Comparison of ENCODE assay signal across 11 mouse cellular contexts in genomic region chr17:89297277-89298002, GRCm38 (mm10).
A peak's percentile ranks its signal among the peaks of the same experiment; 100 is the strongest.
DNase-seq lines count a peak whose midpoint lies in the region; ATAC-seq lines count a peak whose summit lies in the region.
"Had no signal": no experiment of that assay in that cellular context is flagged by ENCODE, and none has a peak within 500 bp of the region (broad histone marks: within the 10 kb centered on the region; RNA-seq: fewer than 3 reads in every experiment).

No protein-coding gene starts in this region.

- peak; percentile 3 for DNase-seq in kidney, adult 11 months
- peak; percentile 5 for DNase-seq in right cerebral cortex, postnatal 14 days
- no peak for DNase-seq in right cerebral cortex, postnatal 25 days
- peak; percentile 11 for DNase-seq in layer of hippocampus, adult 9-11 months
- DNase-seq in thymus, postnatal 4 days = no peak
- DNase-seq: liver, embryonic 13.5 days had no signal

- no peaks in the 10 kb centered on the region for H3K36me3 ChIP-seq in kidney, embryonic 15.5 days
- H3K36me3 ChIP-seq: heart, embryonic 13.5 days; liver, embryonic 13.5 days had no signal

- no peaks in the 10 kb centered on the region for H3K4me1 ChIP-seq in kidney, embryonic 15.5 days
- H3K4me1 ChIP-seq: heart, embryonic 13.5 days; liver, embryonic 13.5 days had no signal

- no peaks in the 10 kb centered on the region for H3K27me3 ChIP-seq in kidney, embryonic 15.5 days
- H3K27me3 ChIP-seq: heart, embryonic 13.5 days; liver, embryonic 13.5 days had no signal

- H3K4me3 ChIP-seq in kidney, embryonic 15.5 days (replicated peaks) = no peak overlapping the region
- H3K4me3 ChIP-seq: heart, embryonic 13.5 days; liver, embryonic 13.5 days had no signal

- no peak overlapping the region for H3K4me2 ChIP-seq in kidney, embryonic 15.5 days
- H3K4me2 ChIP-seq: heart, embryonic 13.5 days; liver, embryonic 13.5 days had no signal

- no peak overlapping the region for H3K27ac ChIP-seq in kidney, embryonic 15.5 days
- H3K27ac ChIP-seq: heart, embryonic 13.5 days; liver, embryonic 13.5 days had no signal

- no peaks in the 10 kb centered on the region for H3K9me3 ChIP-seq in kidney, embryonic 15.5 days (replicated peaks)
- H3K9me3 ChIP-seq: heart, embryonic 13.5 days; liver, embryonic 13.5 days had no signal

- 77% methylated on average over 4 of the region's 4 CpGs for WGBS in kidney, embryonic 15.5 days

- no peak for ATAC-seq in kidney, embryonic 15.5 days (replicated peaks; ENCODE audit: low FRiP score)
- ATAC-seq in megakaryocyte progenitor cell, adult 5-6 weeks (replicated peaks; ENCODE audit: poor library complexity) = no peak
- ATAC-seq in megakaryocyte, adult 5-6 weeks (ENCODE audit: poor library complexity, severe bottlenecking) = no peak
- ATAC-seq: intestine, postnatal 0 days had no signal

- no peak overlapping the region for H3K9ac ChIP-seq in kidney, embryonic 15.5 days
- H3K9ac ChIP-seq: heart, embryonic 13.5 days; liver, embryonic 13.5 days had no signal

Comparison
In these comparisons a context has a peak if more than half of its experiments do, and no peak if none do; other contexts are left out.
1. DNase-seq: peak in kidney, adult 11 months (single experiment), right cerebral cortex, postnatal 14 days (single experiment) and layer of hippocampus, adult 9-11 months (single experiment); none in right cerebral cortex, postnatal 25 days (single experiment) and thymus, postnatal 4 days (single experiment).